Mouse (Mus musculus) hindbrain, embryonic 12.5 days (tissue): ENCODE data around the gene Mtrr. TPM values are rescaled to one million over a fixed set of nuclear protein-coding genes. Genes with fewer than 3 reads are reported as not detected.

ENCODE experiments used
- polyA plus RNA-seq: library from polyadenylated mRNA; unstranded; fragments of >200 nt; fragmentation: Nextera tagmentation; extraction: Ambion mirVana; gene quantifications from 2 replicates; pipeline ENCODE4 v1.2.1, GENCODE M21; 2016

Mtrr gene
- polyA plus RNA-seq, 1 experiment from 2014 or later = 16.3 TPM

Other genes starting within 250 kb of the Mtrr start
- 26.8 and 34.9 TPM in 2 replicates for gene Fastkd3, start 85 bp upstream of the Mtrr start, polyA plus RNA-seq
- 1.3 and 1.9 TPM in 2 replicates for gene 1700001L19Rik, start 15.3 kb upstream of the Mtrr start, polyA plus RNA-seq